Mouse (Mus musculus) intestine, embryonic 16.5 days (tissue): Measurements from ENCODE around the gene Gm21833. TPM values are rescaled to one million over a fixed set of nuclear protein-coding genes. Genes with fewer than 3 reads are reported as not detected.
"Not testable (repeated sequence)": the region's sequence is repeated elsewhere in the genome, so short reads cannot be mapped to it uniquely, and the experiment has no call there.

Source experiments
- ATAC-seq: fragments of 200-750 bp; cut with Nextera tagmentation; 2 replicates; pipeline ENCODE4 v1.8.0; 2017; ENCODE audit warnings: moderate TSS enrichment, moderate library complexity
- H3K27ac ChIP-seq: fragments of 300-500 bp; sonication (generic); 2 replicates; pipeline ENCODE4 v1.5.1; 2014; ENCODE audit warnings: mild to moderate bottlenecking, low read length
- H3K27me3 ChIP-seq: fragments of 300-500 bp; sonication (generic); replicated peaks from 2 replicates; pipeline ENCODE4 v1.6.1; 2014; ENCODE audit warnings: low read length, control low read depth, mixed read lengths; ENCODE audit not compliant: control insufficient read depth, insufficient read depth
- H3K36me3 ChIP-seq: fragments of 300-500 bp; sonication (generic); 2 replicates; pipeline ENCODE4 v1.6.1; 2014; ENCODE audit warnings: low read length, control low read depth; ENCODE audit not compliant: control insufficient read depth, insufficient read depth
- H3K4me1 ChIP-seq: fragments of 300-500 bp; sonication (generic); 2 replicates; pipeline ENCODE4 v1.6.1; 2014; ENCODE audit warnings: low read length, control low read depth, mixed read lengths; ENCODE audit not compliant: control insufficient read depth, insufficient read depth
- H3K4me2 ChIP-seq: fragments of 300-500 bp; sonication (generic); 2 replicates; pipeline ENCODE4 v1.6.1; 2014; ENCODE audit warnings: low read depth, low read length, control low read depth
- H3K4me3 ChIP-seq: fragments of 300-500 bp; sonication (generic); 2 replicates; pipeline ENCODE4 v1.5.1; 2014; ENCODE audit warnings: mild to moderate bottlenecking, low read length
- H3K9ac ChIP-seq: fragments of 300-500 bp; sonication (generic); 2 replicates; pipeline ENCODE4 v1.6.1; 2014; ENCODE audit warnings: low read depth, low read length
- H3K9me3 ChIP-seq: fragments of 300-500 bp; sonication (generic); 2 replicates; pipeline ENCODE4 v1.6.1; 2016; ENCODE audit warnings: low read length, control low read depth; ENCODE audit not compliant: control insufficient read depth
- WGBS: fragments of 180-500 bp; shearing (Covaris S2); extraction: QIAGEN DNeasy Blood & Tissue Kit; methylation state at CpG from one replicate; pipeline ENCODE4 v1.1.7; 2014; 5-methylcytosine and 5-hydroxymethylcytosine counted together
- polyA plus RNA-seq: library from polyadenylated mRNA; unstranded; fragments of >200 nt; fragmentation: Nextera tagmentation; extraction: Ambion mirVana; gene quantifications from 2 replicates; pipeline ENCODE4 v1.2.1, GENCODE M21; 2015

Gm21833 gene
- not detected in 2 replicates for polyA plus RNA-seq

DNA sequence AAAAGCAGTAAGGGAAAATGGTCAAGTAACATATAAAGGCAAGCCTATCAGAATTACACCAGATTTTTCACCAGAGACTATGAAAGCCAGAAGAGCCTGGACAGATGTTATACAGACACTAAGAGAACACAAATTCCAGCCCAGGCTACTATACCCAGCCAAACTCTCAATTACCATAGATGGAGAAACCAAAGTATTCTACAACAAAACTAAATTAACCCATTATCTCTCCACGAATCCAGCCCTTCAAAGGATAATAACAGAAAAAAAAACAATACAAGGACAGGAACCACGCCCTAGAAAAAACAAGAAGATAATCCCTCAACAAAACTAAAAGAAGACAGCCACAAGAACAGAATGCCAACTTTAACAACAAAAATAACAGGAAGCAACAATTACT lies at the start of gene Gm21833:
TSS of gene Gm21833 (plus strand) at position 301 of the 400 bp plus-strand sequence.
- H3K4me3 ChIP-seq, H3K4me1 ChIP-seq, H3K9ac ChIP-seq, H3K4me2 ChIP-seq, H3K27ac ChIP-seq, H3K36me3 ChIP-seq, H3K9me3 ChIP-seq, ATAC-seq, H3K27me3 ChIP-seq: not testable (repeated sequence)
- 72% methylated on average over 2 of the region's 2 CpGs for WGBS

DNA sequence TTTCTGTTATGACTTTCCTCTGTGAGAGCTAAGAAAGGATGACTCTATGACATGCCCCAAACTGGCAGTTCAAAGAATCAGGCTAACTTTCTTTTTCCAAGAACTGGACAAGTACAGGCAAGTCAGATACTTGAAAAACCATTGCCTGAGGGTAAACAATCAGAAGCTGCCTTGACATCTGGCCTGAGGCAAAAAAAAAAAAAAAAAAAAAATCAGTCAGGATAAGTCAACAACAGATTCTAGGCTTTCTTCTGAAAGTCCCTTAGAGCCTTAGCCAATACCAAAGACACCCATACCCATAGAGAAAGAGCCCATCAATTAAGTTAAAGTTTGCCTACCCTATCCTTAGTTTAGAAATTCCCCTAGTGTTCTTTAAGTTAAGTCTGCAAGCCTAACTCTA lies 38.7 kb upstream of the Gm21833 start:
- ATAC-seq: no peak
- Histone ChIP-seq H3K9ac (no peak overlapping the region), H3K36me3 (no peaks in the 10 kb centered on the region), H3K27ac (no peak overlapping the region), H3K4me3 (no peak overlapping the region), H3K4me1 (no peaks in the 10 kb centered on the region), H3K27me3 (no peaks in the 10 kb centered on the region), H3K4me2 (no peak overlapping the region), H3K9me3 (no peaks in the 10 kb centered on the region)

DNA sequence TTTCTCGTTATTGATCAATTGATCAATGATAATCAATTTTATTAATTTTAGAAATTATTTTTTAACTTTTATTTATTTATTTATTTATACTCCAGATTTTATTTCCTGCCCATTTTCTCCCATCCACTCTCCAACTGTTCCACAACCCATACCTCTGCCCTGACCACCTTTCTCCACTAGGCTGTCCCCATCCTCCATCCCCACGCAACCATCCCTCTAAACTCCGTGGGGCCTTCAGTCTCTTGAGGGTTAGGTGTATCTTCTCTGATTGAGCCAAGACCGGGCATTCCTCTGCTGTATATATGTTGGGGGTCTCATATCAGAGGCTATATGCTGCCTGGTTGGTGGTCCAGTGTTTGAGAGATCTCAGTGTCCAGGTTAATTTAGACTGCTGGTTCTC lies 31.7 kb upstream of the Gm21833 start:
- H3K9me3 ChIP-seq: no peaks in the 10 kb centered on the region
- no peak for ATAC-seq
- no peaks in the 10 kb centered on the region for H3K27me3 ChIP-seq
- H3K4me2 ChIP-seq: no peak overlapping the region
- 82% methylated on average over 4 of the region's 4 CpGs for WGBS
- H3K9ac ChIP-seq: no peak overlapping the region
- no peaks in the 10 kb centered on the region for H3K4me1 ChIP-seq
- H3K4me3 ChIP-seq: no peak overlapping the region
- H3K36me3 ChIP-seq: no peaks in the 10 kb centered on the region
- H3K27ac ChIP-seq: no peak overlapping the region

DNA sequence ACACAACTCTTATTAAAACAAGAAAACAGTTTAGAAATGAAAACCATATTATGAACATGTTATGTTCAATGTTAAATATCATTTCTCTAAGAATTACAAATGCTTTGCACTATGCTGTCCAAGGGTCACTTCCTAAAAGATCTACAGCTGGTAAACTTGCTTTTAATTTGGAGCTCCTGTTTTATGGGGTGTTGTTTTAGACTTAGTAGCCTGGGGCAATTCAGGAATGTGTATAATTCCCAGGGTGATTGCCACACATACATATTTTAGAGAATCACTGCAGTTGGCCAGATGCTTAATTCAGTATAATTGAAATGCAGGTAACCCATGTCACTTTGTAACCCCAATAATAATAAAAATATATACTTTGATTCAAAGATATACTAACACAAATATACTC lies 12.9 kb upstream of the Gm21833 start:
- Histone ChIP-seq H3K4me2 (no peak overlapping the region), H3K9me3 (no peaks in the 10 kb centered on the region)
- no peak for ATAC-seq

DNA sequence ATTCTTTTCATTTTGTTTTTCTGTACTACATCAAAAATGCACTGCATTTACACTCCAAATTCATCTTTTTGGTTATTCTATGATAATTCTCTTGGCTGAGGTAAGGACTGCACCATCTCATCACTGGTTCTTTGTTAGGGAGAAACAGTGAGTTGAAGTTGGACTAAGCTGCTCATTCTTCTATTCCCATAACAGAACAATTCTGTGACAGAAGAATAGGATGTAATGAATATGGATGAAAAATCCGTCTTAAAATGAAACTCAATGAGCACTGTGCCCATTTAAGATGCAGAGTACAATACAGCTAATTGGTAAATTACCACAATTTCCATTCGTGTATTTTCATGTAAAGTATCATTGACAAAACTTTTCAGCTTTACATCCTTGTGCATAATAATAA lies 11.6 kb upstream of the Gm21833 start:
- Histone ChIP-seq H3K4me3 (no peak overlapping the region), H3K4me1 (no peaks in the 10 kb centered on the region), H3K27ac (no peak overlapping the region), H3K9me3 (no peaks in the 10 kb centered on the region), H3K9ac (no peak overlapping the region), H3K36me3 (no peaks in the 10 kb centered on the region), H3K4me2 (no peak overlapping the region), H3K27me3 (no peaks in the 10 kb centered on the region)
- ATAC-seq: no peak
- WGBS: 67% methylated on average over 2 of the region's 2 CpGs

More for the DNA sequence above, 12.9 kb upstream of the Gm21833 start:
- no peaks in the 10 kb centered on the region for H3K36me3 ChIP-seq
- H3K27me3 ChIP-seq: no peaks in the 10 kb centered on the region
- no peak overlapping the region for H3K4me3 ChIP-seq
- H3K27ac ChIP-seq: no peak overlapping the region
- no peak overlapping the region for H3K9ac ChIP-seq
- H3K4me1 ChIP-seq: no peaks in the 10 kb centered on the region

DNA sequence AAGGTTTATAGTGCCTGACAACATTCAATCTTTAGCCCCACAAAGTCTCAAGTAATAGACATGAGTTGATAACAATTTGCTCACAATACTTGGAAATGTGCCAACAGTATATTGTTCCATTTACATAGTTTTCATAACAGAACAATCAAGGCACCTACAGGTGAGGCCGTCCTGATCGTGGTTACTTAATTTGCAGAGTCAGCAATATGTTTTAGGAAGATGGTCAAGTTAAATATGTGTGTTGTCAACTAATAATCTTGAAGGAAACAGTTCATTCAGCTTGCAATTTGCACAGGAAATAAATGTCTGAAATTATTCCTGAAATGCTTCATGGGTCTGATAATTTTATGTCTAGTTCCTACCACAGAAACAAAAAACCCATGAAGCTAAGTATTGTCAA lies 27.6 kb downstream of the Gm21833 start:
- H3K9ac ChIP-seq: no peak overlapping the region
- H3K9me3 ChIP-seq: no peaks in the 10 kb centered on the region
- H3K4me2 ChIP-seq: no peak overlapping the region
- no peak for ATAC-seq
- H3K4me1 ChIP-seq: no peaks in the 10 kb centered on the region
- 78% methylated on average over 2 of the region's 2 CpGs for WGBS
- no peaks in the 10 kb centered on the region for H3K36me3 ChIP-seq
- H3K27me3 ChIP-seq: no peaks in the 10 kb centered on the region
- no peak overlapping the region for H3K4me3 ChIP-seq
- H3K27ac ChIP-seq: no peak overlapping the region

DNA sequence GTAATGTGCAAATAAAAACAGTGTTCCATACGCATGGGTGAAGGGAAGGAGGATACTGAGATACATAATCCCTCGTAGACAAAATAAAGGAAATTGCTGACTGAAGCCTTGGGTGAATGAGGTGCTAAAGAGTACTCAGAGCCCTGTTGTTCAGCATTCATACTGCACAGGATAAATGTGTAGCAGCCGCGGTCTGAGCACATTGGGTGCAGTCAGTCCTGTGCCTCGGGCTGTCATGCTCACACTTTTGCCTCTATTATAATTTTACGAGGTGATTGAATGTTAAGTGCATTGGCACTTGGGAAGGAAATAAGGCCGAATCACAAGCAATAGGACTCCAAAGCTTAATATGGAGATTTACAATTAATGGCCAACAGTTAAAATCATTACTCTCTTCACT lies 36.4 kb downstream of the Gm21833 start:
- no peak for ATAC-seq
- no peaks in the 10 kb centered on the region for H3K36me3 ChIP-seq
- H3K9ac ChIP-seq: no peak overlapping the region
- no peaks in the 10 kb centered on the region for H3K4me1 ChIP-seq
- H3K4me3 ChIP-seq: no peak overlapping the region
- no peaks in the 10 kb centered on the region for H3K9me3 ChIP-seq
- H3K27ac ChIP-seq: no peak overlapping the region
- 84% methylated on average over 7 of the region's 7 CpGs for WGBS
- no peak overlapping the region for H3K4me2 ChIP-seq
- H3K27me3 ChIP-seq: no peaks in the 10 kb centered on the region
